Mouse (Mus musculus): ENCODE measurements at regions not wholly inside any gene's neighbourhood (a gene's known extent, or its start where the extent isn't known, plus 50 kb on each side); places are given as distances from the start of the nearest gene placed in this dataset.

DNA sequence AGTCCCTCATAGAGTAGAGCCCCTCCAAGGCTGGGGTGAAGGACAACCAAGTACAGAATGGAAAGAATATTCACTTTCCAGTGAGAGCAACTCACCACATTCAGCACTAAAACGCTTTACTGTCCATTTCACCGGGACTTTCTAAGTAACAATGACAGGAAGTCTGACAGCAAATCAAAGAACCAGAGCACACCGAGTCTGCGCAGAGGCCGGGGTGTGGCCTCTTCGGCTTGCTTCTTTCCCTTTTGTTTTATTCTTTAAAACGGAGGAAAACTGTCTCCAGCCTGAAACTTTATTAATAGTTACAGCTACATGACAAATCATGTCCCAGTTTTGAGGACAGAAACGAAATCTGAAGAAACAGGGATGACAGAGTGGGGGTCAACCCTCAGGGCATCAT lies 465.0 kb downstream of the Tns3 start:
- H3K4me1 ChIP-seq (ENCODE audit: insufficient read depth), result no peaks in the 10 kb centered on the region
- no peak overlapping the region for H3K9ac ChIP-seq
- ATAC-seq (ENCODE audit: insufficient read depth) (no peak), DNase-seq (peak; percentile 6)
- no peak overlapping the region for H3K27ac ChIP-seq (ENCODE audit: low read depth)
- H3K9me3 ChIP-seq (ENCODE audit: low read depth, low read length), result no peaks in the 10 kb centered on the region
- no peak overlapping the region for H3K4me2 ChIP-seq
- no peaks in the 10 kb centered on the region for H3K27me3 ChIP-seq (ENCODE audit: insufficient read depth, low read length)
- H3K36me3 ChIP-seq (ENCODE audit: insufficient read depth), result no peaks in the 10 kb centered on the region
- TF ChIP-seq CTCF (IDR thresholded peaks at IDR 0.05; ENCODE audit: low read depth), result no peak
- WGBS, result 64% methylated on average over 8 of the region's 8 CpGs
- no peak overlapping the region for H3K4me3 ChIP-seq (ENCODE audit: low read depth, low read length)
